Mouse (Mus musculus) induced T-regulatory cell, adult 2 months (primary cell): ENCODE results near the gene Lamp2.
"Not testable (repeated sequence)": the region's sequence is repeated elsewhere in the genome, so short reads cannot be mapped to it uniquely, and the experiment has no call there.

ENCODE experiments used
- DNase-seq: peaks from one replicate; pipeline ENCODE4 v3.0.0-alpha.2; 2012; ENCODE audit warnings: low read depth

Lamp2 gene

GRCm38 (mm10) chrX:38455890-38456634 is at the start of gene Lamp2:
Gene Lamp2, minus strand, starts transcription at chrX:38456454.
- peak; percentile 86 for DNase-seq

GRCm38 (mm10) chrX:38504846-38505245 is 48.6 kb upstream of the Lamp2 start:
- no peak for DNase-seq

DNA sequence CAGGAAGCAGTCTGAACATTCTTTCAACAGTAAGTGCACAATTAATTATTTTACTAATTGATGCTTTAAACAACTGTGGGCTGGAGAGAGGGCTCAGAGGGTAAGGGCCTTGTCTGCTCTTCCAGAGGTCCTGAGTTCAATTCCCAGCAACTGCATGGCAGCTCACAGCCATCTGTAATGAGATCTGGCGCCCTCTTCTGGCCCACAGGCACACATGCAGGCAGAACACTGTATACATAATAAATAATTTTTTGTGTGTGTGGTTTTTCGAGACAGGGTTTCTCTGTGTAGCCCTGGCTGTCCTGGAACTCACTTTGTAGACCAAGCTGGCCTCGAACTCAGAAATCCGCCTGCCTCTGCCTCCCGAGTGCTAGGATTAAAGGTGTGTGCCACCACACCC is 45.9 kb upstream of the Lamp2 start:
- peak; percentile 7 for DNase-seq

DNA sequence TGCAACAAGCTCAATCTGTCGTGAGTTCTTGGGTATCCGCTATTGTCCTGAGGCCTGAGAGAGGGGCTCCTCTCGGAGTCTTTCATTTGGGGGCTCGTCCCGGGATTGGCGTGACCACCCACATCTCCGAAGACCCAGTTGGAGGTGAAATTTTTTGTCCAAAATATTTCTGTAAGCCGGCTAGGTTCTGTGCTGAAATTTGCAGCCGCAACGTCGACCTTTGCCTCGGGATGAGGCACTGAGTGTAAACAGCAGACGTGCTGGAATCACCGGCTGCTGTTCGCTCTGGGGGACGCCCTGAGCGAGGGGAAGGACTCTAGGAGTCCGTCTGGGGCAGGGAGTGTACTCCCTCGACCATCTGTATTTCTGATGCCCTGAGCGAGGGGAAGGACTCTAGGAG is 29.2 kb upstream of the Lamp2 start:
- not testable (repeated sequence) for DNase-seq

DNA sequence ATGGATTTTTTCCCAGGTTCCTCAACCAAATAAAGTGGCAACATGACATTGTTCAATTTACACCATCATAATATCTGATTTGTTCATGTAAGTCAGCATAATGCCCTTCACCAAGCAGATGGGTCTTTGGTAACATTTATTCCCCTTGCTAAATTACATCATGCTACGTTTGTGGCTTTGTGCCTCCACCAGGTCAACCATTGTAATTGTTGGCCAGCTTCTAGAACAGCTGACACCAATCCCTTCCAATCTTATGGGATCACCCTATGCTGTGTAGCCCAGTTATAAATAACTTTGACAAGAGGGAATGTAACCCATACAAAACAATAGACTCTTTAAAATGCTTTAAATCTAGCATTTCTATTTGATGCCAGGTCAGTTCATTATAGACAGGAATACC is 22.3 kb upstream of the Lamp2 start:
- DNase-seq: no peak

- DNase-seq: peak; percentile 74
Measured at GRCm38 (mm10) chrX:38473537-38474299, 17.5 kb upstream of the Lamp2 start.

GRCm38 (mm10) chrX:38473164-38473536 is 16.9 kb upstream of the Lamp2 start:
- DNase-seq: no peak

- DNase-seq: no peak
Measured at GRCm38 (mm10) chrX:38466236-38466635, 10.0 kb upstream of the Lamp2 start.

- DNase-seq: no peak
Measured at GRCm38 (mm10) chrX:38463160-38463559, 6.9 kb upstream of the Lamp2 start.

- no peak for DNase-seq
Measured at GRCm38 (mm10) chrX:38462101-38462500, 5.8 kb upstream of the Lamp2 start.

DNA sequence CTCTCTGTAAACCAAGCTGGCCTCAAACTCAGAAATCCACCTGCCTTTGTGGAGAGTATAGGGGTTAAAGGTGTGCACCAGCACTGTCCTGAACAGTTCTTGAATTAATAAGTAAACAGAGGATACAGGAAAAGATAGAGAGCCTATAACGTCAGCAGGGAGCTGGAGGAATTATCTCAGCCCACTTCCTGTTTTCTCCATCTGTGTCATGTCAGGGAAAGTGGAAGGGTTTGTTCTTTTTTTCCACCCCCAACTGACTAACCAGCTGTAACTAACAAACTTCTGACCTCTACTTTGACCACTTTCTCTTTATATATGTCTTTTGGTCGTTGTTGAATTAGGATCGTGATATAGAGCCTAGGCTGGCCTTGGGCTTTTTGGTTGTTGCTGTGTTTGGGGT is 4.6 kb upstream of the Lamp2 start:
- DNase-seq: peak; percentile 11

GRCm38 (mm10) chrX:38459076-38459475 is 2.8 kb upstream of the Lamp2 start:
- no peak for DNase-seq

DNA sequence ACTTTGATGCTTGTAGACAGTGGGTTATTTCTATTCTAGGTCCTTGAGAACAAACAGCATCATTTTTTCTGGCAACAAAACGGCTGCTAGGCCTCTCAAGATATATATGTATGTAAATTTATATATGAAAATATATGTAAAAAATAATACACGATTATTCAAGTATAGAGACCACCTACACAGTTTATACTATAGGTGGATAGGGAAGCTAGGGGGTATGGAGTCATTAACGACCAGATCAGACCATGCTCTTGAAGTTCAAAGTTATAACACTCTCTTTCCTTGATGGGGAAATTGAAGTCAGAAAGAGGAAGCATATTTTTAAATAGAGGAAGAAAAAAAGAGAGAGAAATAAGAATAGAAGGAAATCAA is 367 bp upstream of the Lamp2 start:
- no peak for DNase-seq

DNA sequence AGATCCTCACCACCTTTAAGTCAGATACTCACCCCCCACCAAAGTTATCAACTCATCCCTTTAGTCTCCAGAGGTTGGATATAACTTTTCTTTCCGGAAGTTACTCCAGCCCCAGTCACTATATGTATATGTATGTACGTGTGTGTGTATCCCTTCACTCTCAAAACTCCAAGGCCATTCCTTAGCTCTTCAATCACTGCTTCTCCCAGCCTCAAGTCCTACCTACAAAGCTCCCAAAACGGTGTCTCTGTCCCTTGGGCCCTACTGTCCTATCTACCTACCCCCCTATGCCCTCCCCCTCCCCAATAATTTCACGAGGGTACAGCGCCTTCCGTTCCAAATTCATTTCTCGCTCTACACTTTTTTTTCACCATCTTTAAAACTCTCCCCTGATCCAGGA is 780 bp downstream of the Lamp2 start:
- no peak for DNase-seq

- no peak for DNase-seq
Measured at GRCm38 (mm10) chrX:38454900-38455299, 1.4 kb downstream of the Lamp2 start.

DNA sequence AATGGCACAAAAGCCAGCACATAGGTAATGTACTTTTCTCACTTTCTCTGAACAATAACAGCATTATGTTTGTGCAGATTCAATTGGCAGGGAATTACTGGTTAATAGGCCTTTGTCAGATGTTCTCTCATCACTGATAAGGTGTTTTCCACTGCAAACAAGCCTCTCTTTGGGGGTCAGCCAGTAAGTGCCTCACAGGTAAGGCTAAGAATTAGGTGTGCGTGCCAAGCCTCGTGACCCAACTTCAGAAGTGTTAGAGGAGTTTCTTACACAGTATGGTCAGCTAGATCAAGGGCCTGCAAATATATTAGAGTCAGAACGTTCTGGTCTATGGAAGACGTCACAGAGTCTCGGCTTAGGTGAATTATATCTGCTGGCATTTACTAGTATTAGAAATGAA is 2.3 kb downstream of the Lamp2 start:
- DNase-seq: no peak

DNA sequence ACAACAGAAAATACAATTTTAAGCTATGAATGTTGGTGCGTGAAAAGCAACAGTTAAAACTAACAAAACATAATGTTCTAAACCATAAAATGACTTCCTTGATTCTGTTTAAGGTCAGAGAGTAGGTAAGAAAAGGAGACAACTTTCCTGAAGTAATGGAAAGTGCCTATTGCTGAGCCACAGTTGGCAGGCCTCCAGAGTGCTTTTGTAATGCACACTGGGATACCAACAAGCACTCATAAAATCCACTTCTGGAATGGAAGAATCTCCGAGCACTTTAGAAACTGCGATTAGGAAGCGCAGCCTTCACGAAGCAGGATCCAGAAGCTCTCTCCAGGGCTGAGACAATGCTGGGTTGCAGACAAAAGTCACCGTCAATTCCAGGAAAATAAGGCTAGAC is 5.8 kb downstream of the Lamp2 start:
- DNase-seq: no peak

GRCm38 (mm10) chrX:38445705-38446104 is 10.5 kb downstream of the Lamp2 start:
- DNase-seq: no peak

DNA sequence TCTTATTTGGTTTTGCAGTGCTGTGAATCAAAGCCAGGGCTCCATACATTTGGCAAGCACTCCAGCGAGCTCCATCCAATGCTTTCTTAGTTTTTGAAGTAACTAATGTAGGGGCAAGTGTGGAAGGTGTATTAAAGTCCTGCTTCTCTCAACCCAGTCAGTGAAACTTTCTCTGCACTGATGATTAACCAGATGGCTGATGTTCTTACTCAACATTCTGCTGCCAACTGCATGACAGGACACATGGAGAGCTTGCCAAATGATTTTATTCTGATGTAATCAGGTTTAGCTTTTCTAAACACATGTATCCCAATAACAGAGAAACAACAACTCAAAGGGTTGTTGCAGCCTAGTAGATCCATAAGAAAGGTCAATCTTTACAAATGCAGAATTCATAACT is 13.8 kb downstream of the Lamp2 start:
- no peak for DNase-seq

DNA sequence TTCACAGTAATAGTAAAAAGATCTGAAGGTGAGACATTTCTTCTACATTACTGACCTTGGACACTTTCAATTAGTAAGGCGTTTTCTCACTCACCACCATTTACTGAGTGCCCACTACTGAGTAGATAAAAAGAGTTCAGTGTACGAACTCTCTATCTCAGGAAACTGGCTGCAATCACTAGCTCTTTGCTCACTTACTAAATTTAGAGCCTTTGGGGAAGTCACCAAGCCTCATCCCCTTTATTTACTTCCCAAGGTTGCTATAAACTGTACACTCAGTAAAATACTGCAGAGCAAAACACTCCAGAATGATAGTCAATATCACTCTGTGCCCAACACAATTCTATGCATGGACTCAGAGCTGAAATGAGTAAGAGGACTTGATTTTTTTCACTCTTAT is 16.6 kb downstream of the Lamp2 start:
- no peak for DNase-seq

DNA sequence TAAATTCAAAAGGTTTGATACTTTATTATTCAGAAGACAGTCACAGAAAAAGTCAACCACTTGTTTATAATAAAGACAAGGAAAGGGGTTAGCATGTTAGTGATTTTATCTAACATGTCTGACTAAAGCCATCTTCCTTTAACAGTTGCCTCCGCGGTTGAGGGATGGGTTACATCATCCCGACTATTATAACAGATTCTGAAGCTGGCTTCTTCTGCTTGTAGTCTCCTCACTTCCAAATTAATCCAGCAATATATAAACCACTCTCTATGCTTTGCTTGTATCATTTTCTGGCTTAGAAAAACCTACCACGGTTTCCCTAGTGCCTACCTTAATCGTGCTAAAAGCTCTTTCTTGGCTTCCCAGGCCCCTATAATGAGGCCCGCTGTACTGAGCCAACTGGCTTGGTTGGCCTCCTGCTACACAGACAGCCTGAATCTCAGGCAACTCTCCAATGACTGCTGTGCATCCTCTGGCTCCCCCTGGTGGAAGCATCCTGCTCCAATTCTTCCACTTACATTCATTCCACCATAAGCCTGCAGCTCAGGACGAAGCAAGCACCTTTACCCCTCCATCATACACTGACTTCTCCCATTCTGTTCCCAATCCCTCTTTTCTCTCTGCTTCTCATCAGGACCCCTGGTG is 18.0 kb downstream of the Lamp2 start:
- DNase-seq: peak; percentile 67

- no peak for DNase-seq
Measured at GRCm38 (mm10) chrX:38429455-38429854, 26.8 kb downstream of the Lamp2 start.

DNA sequence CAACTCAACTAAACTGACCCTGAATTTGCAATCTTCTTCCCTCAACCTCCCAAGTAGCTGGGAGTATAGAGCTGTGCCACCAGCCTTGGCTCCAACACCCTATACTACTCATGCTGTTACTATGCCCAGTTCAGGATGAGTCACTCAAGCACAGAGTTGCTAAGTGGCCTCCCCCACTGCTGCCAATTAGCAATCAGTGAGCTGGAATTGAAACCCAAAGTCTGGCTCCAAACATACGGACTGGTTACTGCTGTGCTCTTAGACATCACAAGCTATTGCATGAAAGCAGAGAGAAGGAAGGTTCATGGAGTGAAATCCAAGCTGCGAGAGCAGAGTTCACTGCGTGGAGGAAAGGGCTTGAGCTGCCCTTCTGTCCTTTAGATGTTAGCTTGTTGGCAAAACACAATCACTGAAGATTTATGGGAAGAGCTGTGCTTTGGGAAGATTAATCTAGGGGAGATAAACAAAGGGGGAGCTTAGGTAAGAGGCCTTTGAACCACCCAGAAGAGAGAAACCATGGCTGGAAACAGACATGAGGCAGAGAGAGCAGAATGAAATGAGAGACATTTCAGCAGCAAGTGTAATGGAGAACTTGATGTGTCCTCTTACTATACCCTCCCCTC is 27.3 kb downstream of the Lamp2 start:
- no peak for DNase-seq
